Mouse (Mus musculus) cortical plate, adult 2 months (tissue): Measurements from ENCODE around the gene Fbn1.

Experiments
- CTCF ChIP-seq: fragments of 200-500 bp; IDR thresholded peaks from 2 replicates; pipeline ENCODE4 v1.5.1; 2011; ENCODE audit warnings: mild to moderate bottlenecking, control low read depth, low read length; ENCODE audit not compliant: insufficient read depth; ENCODE audit errors: extremely low read depth
- POLR2A ChIP-seq: fragments of 200-500 bp; IDR thresholded peaks from 2 replicates; pipeline ENCODE4 v1.6.1; 2011; ENCODE audit warnings: mild to moderate bottlenecking, low read length, control low read depth; ENCODE audit not compliant: insufficient read depth; ENCODE audit errors: extremely low read depth

- TF ChIP-seq CTCF (no peak), POLR2A (no peak)
Measured at GRCm38 (mm10) chr2:125301877-125302624, 205.7 kb downstream of the Fbn1 start.
